Mouse (Mus musculus): ENCODE measurements around the gene Rab15.
A peak's percentile ranks its signal among the peaks of the same experiment; 100 is the strongest.
"Not testable (repeated sequence)": the region's sequence is repeated elsewhere in the genome, so short reads cannot be mapped to it uniquely, and the experiment has no call there.

The Rab15 gene

DNA sequence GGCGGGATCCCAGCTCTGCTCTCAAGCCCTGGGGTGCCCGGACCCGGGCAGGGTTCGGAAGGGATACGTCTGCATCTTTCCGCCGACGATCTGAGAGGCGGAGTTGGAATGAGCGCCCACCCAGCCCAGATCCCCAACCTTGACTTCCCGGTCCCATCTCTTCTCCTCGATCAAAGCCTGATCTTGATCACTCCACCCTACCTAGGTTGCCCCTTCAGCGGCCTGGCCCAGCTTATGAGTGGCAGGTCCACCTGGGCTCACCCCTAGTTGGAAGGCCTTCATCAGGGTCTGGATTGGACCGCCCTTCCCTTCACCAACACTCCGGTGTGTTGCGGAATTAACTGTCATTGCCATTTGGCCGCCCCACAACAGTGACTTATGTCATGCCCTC, at the start of gene Rab15:
TSS of gene Rab15 (minus strand) at position 258 of the 391 bp plus-strand sequence.
- DNase-seq (ENCODE audit: low read depth, low spot score), result no peak

DNA sequence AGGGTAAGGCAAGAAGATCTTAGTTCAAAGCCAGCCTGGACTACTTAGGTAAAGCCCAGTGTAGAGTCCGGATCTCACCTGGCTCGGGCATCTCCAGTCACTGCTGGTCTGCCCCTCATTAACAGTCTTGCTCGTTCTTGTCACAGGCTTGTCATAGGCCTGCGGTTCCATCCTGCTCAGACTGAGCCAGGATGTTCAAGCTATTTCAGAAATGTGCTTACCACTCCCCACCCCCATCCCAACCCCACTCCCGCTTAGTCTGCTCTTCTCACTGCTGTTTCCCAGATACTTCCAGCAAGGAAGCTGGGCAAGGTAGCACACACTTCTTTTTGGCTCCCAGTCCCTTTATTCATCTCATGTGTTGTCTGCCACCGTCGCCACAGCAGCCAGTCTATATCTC, 46.9 kb upstream of the Rab15 start:
- peak; percentile 35 for DNase-seq (ENCODE audit: low read depth, low spot score)

DNA sequence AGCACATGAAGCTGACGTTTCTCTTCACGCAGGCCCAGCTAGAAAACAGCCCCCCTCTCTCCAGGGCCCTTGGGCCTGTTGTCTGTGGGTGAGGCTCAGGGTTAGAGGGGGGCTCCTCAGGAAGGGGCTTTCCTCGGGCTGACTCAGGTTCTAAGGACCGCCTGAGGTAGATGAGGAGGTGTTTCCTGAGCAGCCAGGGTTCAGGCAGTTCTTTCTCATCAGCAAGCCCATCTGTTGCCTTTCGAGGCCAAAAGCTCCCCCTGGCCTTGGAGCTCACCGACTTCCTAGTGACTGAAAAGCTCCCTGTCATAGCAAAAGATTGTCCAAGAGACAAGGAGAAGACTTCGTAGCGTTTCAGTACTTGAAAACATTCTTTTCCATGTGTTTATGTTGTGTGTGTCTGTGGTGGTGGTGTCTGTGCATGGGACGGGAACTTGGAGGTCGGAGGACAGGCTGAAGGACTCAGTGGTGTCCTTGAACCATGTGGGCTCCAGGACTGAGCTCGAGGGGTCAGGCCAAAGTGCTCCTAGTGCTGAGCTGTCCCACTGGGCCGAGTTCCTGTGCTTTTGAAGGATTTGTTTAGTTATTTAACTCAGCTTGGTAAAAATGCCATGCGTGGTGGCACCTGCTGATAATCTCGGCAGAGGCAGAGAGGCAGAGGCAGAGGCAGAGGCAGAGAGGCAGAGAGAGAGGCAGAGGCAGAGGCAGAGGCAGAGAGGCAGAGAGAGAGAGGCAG, 45.9 kb upstream of the Rab15 start:
- no peak for DNase-seq (ENCODE audit: low read depth, low spot score)

DNA sequence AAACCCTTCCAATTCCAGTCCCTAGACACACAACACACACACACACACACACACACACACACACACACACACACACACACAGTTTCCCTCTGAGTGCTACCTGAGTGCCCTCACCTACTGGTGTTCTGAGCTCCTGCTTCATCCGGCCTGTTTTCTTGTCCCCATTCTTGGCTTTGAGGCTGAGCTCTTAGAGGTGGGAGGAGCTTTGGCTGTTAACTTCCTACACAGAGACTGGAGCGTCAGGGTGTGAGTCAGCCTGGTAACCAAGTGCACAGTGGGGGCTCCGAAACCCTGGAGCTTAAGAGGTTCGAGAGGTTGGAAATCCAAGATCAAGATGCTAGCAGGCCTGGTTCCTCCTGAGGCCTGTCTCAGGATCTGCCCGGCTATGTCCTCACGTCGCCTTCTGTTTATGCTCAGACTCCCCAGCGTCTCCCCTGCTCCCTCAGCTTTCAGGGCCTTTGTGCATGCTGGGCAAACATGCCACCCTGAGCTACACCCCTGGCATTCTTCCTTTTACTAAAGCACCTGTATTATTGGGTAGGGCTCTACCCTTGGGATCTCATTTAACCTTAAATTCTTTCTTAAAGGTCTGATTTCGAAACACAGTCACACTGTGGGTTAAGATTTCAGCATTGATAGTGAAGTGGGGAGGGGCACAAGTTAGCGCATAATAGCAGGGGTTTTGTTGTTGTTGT, 45.0 kb upstream of the Rab15 start:
- peak; percentile 51 for DNase-seq (ENCODE audit: low read depth, low spot score)

DNA sequence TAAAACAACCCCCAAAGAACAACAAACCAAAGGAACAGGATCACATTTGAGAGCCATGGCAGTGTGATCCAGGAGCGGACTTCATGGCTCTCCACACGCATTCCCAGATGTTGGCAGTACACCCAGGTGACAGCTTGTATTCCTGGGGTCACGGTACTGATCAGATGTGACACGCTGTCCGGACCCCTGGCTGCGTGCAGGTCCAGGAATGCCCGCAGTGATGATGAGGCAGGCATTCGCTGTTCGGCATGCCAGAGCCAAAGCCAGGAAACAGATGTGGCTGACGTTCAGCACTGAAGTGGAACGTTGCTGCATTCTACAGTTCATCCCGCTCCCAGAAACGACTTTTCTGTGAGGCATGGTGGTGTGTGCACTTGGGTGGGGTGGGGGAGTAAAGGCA, 42.6 kb upstream of the Rab15 start:
- no peak for DNase-seq (ENCODE audit: low read depth, low spot score)

DNA sequence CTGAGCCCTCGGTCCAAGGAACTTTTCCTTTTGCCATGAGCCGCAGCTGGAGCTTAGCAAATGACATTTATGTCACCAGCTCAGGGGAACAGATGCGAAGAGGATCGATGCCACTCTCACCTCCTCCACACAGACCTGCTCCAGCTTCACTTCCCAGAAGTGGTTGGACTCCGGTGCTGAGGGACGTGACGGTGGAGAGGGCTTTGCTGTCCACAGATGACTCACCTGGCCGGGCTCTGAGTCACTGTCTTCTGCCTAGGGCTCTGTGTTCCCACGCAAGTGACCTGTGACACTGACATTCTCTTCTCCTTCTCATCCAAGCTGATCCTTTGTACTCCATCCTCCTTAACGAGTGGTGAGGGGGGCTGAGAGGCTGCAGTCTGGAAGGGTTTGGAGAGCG, 40.9 kb upstream of the Rab15 start:
- no peak for DNase-seq (ENCODE audit: low read depth, low spot score)

DNA sequence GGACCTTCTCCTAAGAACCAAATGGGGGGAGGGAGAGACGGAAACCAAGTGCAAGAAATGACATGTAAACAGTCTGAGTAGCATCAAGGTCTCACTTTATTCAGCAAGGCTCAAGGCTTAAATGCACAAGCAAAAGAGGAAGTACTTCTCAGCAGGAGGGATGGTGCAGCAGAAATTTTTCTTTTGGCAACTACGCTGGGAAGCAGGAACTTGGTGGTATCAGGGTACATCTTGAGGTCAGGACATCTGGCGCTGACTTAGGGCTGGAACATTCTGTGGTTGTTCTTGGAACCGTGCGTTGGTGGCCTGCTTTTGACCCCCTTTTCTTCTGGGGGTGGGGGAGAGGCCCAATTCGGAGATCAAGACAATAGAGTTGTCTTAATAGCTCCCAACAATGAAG, 36.1 kb upstream of the Rab15 start:
- not testable (repeated sequence) for DNase-seq (ENCODE audit: low read depth, low spot score)

DNA sequence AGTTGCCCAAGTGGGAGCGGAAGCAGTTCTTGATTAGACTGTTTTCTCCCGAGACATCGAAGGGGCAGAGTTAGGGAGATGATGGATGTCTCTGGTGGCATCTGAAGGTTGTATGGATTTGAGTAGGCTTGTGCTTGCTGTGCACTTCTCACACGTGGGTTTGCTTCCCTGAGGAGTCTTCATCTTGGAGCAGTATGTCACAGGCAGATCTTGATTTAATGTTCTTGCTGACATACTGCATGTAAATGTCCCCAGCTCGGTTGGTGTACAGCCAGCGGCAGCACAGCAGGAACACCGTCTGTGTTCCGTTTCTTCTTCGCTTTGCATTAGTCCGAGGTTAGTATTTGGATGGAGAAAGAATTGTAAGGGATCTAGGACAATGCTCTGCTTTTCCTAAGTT, 34.4 kb upstream of the Rab15 start:
- no peak for DNase-seq (ENCODE audit: low read depth, low spot score)

DNA sequence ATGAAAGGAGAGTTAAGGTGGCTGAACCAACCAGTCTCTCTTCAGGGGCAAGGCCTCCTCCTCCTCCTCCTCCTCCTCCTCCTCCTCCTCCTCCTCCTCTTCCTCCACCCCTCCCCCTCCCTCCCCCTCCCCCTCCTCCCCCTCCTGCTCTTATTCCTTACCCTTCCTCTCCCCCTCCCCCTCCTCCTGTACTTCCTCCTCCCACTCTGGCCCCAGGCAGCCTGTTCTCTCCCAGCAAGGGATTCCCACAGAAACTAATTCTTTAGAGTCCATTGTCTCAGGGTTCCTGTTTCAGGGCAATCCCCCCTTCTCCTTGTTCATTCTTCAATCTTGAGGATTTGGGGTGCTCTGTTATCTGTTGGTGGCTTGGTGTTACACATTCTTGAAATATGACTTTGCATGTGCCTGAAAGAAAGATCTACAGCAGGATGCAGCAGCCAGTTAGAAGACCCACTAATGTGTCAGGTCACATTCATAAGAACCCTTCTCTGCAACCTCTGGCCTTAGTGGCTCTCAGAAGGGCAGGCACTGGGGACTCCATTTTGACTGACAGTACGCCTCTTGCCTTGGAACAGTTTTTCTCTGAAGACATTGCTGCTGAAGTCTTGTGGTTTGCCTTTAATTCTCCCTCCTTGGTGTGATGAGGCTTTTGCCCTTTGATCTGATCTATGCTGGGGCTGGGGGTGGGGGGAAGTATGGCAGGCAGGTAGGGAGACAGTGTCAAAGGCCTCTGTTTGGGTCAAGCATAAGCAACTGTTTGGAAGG, 30.9 kb upstream of the Rab15 start:
- DNase-seq (ENCODE audit: low read depth, low spot score), result no peak

DNA sequence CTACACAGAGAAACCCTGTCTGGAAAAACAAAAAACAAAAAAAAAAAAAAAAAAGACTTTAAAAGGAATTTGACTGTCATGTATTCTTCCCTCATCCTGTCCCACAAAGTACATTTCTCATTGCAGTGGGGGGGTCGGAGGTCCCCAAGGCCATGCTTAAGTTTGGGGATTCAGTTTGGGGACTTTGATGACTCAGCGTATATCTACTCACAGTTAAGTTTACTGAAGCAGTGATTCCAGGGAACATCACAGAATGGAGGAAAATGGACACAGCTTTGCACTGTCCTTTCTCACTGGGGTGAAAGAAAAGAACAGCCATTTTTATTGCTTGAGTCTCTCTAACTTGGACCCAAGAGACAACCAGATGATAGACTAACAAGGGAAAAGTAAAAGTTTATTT, 29.7 kb upstream of the Rab15 start:
- DNase-seq (ENCODE audit: low read depth, low spot score), result no peak

DNA sequence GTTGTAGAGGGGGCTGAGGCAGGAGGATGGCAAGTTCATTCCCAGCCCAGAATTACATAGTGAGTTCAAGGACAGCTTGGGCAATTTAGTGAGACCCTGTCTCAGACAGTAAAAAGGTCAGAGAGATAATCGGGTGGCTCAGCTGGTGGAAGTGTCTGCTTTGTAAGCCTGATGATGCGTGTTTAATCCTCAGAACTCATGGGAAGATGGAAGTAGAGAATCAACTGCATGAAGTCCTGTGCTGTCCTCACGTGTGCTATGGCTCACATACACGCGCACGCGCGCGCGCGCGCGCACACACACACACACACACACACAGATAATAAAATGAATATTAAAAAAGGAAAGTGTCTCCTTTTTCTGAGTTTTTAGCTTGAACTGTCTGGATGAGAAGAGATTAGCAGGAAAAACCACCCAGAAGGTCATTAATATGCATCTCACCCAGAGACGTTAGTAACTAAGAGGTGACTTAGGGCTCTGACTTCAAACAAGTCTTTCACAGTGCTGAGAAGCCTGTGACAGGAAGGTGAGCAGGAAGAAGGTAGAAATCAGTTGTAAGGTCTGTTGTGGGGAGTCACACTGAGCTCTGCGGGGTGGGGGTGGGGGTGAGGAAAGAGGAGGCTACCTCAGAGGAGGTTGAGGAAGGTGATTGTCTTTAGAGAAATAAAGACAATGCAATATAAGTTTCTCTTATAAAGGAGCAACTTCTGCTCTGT, 21.8 kb upstream of the Rab15 start:
- no peak for DNase-seq (ENCODE audit: low read depth, low spot score)

DNA sequence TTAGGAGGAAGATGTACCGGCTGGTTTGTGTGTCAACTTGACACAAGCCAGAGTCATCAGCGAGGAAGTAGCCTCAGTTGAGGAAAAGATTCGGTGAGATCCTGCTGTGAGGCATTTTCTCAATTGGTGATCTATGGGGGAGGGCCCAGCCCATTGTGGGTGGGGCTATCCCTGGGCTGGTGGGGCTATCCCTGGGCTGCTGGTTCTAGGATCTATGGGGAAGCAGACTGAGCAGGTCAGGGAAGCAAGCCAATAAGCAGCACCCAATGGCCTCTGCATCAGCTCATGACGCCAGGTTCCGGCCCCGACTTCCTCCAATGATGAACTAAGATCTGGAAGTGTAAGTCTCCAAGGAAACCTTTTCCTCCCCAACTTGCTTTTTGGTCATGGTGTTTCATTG, 17.4 kb upstream of the Rab15 start:
- peak; percentile 75 for DNase-seq (ENCODE audit: low read depth, low spot score)

DNA sequence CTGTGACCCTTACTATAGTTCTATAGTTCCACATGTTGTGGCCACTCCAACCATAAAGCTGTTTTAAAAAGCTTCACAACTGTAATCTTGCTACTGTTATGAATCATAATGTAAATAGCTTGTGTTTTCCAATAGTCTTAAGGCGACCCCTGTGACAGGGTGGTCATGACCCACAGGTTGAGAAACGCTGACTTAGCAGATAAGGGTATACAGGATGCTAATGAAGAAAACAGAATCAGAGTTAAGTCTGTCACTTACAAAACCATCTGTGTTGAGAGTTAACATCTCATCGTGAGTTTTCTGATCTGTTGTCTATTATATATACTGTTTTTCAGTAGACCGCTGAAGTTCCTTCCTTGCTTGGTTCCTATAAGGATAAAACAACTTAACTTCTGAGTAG, 16.6 kb upstream of the Rab15 start:
- no peak for DNase-seq (ENCODE audit: low read depth, low spot score)

DNA sequence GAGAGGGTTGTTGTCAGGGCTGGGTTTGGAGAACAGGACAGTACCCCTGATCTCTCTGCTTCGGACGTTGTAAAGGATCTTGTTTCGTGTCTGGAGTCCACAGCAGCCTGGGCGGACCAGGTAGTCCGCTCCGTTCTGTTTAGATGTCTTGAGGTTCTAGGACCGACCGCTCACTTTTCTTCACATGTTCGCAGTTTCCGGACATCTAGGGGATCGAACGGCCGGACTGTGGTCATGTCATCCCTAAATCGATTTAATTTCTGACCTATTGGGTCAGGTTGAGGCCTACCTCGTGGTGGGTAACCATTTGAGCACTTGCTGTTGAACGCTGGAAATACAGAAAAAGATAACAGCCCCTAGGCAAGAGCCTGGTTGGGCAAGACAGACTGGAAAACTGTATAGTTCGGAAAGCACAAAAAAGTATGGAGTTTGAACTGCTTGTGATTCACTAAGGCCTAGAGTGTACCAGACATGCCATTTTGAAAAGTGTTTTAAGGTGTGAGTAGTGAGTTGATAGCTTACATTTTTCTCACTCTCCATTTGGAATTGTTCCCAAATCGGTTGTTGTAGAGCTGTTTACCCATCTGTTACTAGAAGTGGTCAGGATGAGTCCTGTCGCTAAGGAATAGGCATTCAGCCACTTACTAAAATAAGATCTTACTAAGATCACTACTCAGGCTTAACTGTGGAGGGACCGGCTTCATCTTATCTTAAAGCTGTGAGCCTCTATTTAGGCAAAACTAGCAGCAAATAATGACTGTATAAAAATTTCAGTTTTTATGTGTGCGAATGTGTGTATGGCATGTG, 15.3 kb upstream of the Rab15 start:
- DNase-seq (ENCODE audit: low read depth, low spot score), result no peak

DNA sequence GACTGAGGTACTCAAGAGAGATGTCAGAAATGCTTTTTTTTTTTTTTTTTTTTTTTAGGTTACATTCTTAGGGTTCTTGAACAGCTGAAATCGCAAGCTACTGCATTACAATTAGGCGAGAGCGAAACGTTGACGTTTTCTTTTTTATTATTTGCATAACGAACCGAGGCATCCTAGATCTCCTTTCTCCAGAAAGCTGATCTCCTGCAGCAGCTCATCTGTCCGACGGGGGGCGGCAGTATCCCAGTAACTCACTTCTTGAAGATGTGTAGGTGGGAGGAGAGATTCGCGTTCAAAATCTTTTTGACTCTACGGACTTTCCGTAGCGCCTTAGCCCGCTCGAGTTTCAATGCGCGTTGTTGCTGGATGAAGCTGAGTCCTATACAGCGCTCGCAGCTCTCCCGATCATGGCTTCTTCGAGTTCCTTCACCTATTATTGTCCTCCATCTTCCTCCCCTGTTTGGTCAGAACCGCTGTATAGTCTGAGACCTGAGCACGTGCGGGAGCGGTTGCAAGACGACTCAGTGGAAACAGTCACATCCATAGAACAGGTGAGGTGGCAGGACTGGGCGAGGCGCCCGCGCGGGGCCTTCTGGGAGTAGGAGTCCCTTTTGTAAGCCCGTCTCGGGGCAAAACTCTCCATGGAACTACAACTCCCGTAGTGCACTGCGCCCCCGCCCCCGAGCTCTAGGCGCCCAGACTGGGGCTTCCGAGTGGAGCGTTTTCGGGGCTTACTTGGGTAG, 14.6 kb upstream of the Rab15 start:
- peak; percentile 98 for DNase-seq (ENCODE audit: low read depth, low spot score)

DNA sequence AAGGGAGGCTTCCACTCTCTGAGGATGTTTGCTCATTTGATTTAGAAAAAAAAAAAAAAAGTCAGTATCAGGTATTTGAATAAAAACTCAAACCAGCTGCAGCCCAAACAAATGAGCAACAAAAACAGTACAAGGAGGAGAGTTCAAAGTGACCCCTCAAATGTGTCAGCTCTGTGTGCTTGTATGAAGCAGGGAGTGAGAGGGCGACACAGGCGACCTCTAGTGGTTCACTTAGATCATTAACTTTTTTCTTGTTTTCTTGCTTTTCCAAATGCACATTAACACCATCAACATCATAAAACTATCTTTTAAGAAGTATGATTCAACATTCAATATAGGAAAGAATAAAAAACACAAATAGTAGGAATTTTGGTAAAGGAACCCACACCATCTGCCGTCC, 10.0 kb upstream of the Rab15 start:
- DNase-seq (ENCODE audit: low read depth, low spot score), result peak; percentile 71

DNA sequence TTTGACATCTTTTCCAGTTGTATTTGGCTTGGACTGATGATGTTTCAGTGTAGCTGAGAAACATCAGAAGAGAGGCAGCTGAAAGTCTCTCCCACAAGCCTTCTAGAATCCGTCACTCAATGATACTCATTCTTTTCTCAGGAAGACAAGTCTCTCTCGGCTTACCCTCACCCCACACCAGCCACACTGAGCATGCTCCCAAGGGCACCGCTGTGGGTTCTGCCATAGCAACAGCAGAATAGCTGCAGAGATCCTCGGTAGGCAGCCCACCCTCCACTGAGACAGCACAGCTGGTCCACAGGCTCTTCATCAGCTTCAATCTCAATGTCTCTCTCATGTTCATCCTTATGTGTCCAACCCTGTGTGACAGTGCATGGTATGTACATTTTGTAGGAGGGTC, 2.6 kb upstream of the Rab15 start:
- DNase-seq (ENCODE audit: low read depth, low spot score), result no peak

DNA sequence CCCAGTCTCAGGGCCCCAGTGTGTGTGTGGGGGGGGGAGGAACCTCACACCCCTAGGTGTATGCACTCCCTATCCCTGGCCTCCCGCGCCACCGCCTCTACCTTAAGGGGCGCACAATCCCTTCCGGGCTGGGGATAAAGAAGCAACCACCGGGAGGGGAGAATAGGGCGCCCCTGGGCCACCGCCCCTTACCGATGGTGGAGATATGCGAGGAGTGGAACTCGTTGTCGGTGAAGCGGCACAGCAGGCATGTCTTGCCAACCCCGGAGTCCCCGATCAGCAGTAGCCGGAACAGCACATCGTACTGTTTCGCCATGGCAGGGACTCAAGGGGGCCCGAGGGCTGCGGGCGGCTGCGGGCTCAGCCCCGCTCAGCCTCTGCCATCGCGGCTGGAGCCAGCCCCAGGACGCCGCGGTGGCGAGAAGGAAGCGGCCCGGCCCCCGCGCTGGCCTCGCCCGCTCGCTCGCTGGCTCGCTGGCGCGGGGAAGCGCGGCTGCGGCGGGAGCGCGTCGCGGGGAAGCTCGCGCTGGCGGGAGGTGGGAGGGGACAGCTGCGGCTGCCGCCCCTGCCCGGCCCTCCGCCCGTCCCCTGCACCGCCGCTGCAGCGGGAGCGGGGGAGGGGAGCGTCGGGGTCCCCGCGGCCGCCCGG, 582 bp downstream of the Rab15 start:
- peak; percentile 19 for DNase-seq (ENCODE audit: low read depth, low spot score)

DNA sequence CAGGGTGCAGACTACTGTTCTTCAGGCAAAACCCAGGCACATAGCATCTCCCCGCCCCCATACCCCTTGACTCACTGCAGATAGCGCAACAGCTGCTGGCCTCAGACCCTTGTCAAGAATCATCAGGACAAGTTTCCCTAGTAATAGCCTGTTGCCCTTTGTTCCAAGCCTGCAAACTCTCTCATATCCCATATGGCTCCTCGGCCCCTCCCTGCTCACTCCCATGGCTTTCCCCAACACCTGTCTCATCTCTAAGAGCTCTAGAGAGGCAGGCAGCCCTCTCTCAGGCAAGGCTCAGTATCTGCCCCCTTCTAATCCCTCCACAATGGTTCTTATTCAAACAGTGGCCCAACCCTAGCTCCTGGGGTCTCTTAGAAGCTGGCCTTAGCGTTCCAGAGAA, 2.1 kb downstream of the Rab15 start:
- DNase-seq (ENCODE audit: low read depth, low spot score), result no peak

DNA sequence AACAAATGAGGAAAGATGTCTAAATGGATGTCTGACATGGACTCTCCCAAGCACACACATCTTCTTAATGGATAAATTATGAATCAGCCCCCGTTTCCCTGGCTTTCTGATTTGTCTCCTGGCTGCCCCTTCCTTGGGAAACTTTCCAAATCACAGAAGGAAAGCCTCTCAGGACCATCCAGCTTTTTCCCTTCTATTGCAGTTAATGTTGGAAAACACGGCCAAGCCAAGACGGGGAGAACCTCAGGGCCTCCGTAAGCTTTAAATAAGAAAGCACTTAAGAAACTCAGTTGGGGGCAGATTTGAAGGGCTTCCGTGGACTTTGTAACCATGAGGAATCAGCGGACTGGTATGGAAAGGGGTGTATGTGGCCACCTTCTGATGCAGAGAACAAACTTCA, 2.9 kb downstream of the Rab15 start:
- DNase-seq (ENCODE audit: low read depth, low spot score), result no peak
